Mouse (Mus musculus): ENCODE measurements at regions not wholly inside any gene's neighbourhood (a gene's known extent, or its start where the extent isn't known, plus 50 kb on each side); places are given as distances from the start of the nearest gene placed in this dataset.

DNA sequence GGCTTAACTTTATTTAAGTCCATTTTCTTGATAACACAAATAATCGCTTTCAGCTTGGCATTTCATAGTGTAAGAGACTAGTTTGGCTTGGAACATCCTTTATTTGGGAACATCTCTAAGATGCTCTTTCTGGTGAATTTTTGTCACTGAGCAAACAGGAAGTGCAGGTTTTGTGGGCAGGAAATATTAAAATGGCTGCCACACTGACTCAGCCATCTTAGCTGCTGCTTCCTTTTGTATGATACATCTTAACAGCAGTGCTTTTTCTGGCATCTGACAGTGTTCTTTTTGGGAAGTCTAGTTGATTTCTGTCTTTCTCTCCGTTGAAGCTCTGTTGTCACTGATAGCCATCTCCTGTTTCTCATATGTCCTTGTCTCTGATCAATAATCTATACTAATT, 329.4 kb upstream of the Tet2 start:
- no peak for DNase-seq (ENCODE audit: low spot score in 2 of 2)

DNA sequence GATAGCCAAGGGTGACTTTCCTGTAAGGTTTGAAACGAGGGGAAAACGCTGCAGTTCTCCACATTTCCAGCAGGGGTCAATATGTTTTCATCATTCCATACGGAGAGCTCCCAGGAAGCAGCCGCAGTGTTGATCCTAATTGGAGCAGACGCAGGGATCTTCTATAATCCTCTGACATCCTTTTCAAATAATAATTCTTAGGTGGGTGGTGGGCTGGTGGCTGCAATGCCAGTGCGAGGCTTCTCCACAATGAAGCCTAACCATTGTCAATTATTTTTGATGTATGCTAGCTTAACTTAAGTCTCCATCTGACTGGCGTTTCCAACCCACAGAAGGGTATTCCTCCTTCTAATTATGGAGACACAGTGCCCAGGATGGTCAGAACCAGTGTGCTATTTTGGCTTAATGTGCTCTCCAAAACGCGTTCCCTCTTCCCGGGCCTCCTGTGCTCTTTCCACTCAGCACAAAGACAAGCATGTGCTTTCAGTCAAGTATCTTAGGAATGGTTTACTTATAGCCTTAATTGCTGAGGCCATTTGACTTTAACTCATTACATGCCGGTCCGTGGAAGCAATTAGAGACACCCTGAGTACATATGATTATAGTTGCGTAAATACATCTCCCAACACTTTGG, 331.6 kb upstream of the Tet2 start:
- peak in 1 of 2 experiments; percentile 20 for DNase-seq (ENCODE audit: low spot score in 2 of 2)

GRCm38 (mm10) chr3:133877310-133877709, 332.4 kb upstream of the Tet2 start:
- no peak for DNase-seq (ENCODE audit: low spot score in 2 of 2)

DNA sequence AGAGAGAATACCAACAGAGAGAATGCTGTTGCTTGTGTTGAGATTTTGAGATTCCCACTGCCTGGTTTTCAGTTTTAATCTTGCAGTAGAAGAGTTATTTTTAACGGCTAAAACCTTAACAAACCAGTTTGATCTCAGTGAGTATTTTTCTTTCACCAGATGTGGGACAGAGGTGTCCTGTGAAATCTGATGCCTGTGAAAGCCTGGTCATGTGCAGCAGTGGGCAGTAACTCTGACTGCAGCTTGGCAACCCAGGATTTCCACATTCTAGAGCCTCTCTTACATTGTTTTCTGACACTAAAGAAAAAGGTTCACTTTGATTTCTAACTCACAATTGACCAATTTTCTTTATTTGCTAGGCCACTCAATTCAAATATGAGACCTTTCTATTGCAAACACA, 335.7 kb upstream of the Tet2 start:
- no peak for DNase-seq (ENCODE audit: low spot score in 2 of 2)

DNA sequence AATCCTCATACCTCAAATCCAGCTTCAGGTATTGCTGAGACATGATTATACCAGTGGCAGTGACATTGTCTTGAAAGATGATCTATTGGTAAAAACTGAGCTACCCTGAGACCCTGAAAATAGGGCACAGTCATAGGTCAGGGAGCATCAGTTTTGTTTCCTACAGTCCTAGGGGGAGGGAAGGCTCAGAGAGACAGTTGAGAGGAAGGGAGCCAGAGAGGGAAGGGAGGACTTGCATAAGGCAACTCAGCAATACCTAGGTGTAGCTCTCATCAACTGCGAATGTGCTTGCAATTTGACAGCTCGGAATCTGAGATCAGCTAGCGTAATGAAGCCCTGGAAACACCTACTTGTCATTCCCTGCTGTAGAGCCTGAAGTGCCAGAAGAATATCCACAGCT, 334.4 kb upstream of the Cxxc4 start:
- no peak for DNase-seq (ENCODE audit: low spot score in 2 of 2)

GRCm38 (mm10) chr3:133922200-133922599, 314.1 kb upstream of the Cxxc4 start:
- no peak for DNase-seq (ENCODE audit: low spot score in 2 of 2)

- no peak for DNase-seq (ENCODE audit: low spot score in 2 of 2)
Measured at GRCm38 (mm10) chr3:133965322-133965721, 271.0 kb upstream of the Cxxc4 start.

DNA sequence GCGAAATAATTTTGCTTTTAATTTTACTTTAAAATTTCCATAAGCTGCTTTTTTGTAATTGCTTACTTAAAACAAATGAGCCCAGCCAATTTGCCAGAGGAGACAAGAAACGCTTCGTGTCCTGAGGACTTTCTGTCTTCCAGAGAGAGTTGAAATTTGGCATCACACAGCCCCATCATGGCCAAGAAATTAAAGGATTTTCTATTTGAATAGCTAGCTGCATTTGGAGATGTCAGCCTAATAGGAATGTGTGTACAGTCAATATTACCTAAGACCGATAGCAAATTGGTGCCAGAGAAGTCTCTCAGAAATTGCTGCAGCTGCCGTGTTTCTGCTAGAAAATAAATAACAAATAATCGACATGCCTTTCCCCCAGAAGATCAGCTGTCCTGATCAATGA, 268.1 kb upstream of the Cxxc4 start:
- no peak for DNase-seq (ENCODE audit: low spot score in 2 of 2)

GRCm38 (mm10) chr3:133972774-133973173, 263.5 kb upstream of the Cxxc4 start:
- no peak for DNase-seq (ENCODE audit: low spot score in 2 of 2)

DNA sequence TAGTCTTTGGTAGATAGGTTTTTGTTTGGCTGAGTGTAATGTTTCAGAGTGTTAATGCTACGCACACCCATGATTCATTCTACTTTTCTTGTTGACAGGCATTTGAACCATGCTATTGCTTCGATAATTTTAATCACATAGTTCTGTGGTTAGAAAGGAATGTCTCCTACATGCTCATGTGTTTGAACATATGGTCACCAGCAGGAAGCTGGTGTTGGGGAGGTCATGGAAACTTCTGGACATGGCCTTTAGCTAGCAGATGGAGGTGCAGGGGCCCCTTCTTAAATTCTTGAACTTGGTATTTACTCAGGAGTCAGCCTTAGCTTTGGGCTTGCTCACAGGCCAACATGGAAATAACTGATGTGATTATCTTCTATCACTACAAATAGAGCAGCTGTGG, 248.6 kb upstream of the Cxxc4 start:
- DNase-seq (ENCODE audit: low spot score in 2 of 2) = no peak

GRCm38 (mm10) chr3:133993971-133994370, 242.3 kb upstream of the Cxxc4 start:
- no peak for DNase-seq (ENCODE audit: low spot score in 2 of 2)

DNA sequence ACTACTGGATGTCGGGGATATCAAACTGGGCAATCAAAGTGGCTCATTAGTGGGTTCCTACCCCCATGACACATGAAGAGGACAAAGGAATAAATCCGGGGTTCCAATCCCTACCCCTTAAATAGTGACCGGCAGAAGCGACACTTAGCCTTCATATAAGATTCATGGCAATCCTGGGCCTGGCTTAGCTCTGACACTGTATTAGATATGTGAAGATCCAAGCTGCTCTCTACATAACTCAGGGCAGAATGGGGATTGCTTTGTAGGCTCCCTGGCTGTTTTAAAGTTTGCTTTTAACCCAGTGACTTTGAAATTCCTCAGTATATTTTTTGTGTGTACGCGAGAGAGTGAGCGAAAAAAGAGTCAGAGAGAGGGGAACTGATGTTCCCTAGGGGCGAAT, 236.3 kb upstream of the Cxxc4 start:
- no peak for DNase-seq (ENCODE audit: low spot score in 2 of 2)

- DNase-seq (ENCODE audit: low spot score in 2 of 2) = no peak
Measured at GRCm38 (mm10) chr3:134000595-134000994, 235.7 kb upstream of the Cxxc4 start.

- DNase-seq (ENCODE audit: low spot score in 2 of 2) = no peak
Measured at GRCm38 (mm10) chr3:134014805-134015204, 221.5 kb upstream of the Cxxc4 start.

DNA sequence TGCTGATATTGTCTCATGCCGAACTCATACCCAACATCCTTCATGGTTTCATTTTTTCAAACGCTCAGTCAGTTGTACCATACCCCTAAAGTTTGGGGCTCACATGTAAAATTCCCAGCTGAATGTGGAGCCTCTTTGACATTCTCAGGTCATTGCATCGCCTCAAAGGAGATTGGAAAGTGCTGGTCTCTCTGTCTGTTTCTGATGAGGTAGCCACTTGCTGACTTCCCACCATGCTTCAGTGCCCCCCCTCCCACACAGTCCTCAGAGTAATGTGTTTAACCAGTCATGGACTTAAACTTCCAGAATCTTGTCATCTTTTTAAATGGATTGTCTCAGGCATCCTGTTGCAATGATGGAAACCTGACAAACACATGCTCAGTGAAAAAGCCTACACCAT, 220.9 kb upstream of the Cxxc4 start:
- DNase-seq (ENCODE audit: low spot score in 2 of 2) = no peak

- no peak for DNase-seq (ENCODE audit: low spot score in 2 of 2)
Measured at GRCm38 (mm10) chr3:134033862-134034261, 202.4 kb upstream of the Cxxc4 start.

DNA sequence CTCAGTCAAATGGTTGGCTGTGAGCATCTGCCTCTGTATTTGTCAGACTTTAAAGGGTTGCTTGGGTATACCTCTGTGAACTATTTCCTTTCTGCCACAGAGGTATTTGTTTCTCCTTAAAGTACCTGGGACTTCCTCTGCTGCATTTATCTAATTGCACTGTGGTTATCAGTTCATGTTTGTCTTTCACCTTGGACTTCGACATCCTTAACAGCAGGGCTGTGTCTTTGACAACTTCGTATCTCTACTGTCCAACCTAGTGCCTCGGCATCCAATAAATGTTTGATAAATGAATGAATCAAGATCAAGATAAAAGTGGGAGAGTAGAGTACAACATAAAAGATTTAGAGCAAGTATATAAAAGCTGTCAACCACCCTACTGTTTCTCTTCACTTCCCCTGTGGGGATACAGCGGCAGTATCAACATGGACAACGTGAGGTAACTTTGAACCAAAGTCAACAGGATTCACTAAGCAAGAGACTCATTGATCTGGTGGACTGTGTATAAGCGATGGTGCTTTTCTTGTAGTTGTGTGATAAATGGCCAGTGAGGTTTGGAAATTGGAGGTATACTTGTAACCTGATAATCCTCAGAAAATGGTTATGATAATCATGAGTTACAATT, 199.9 kb upstream of the Cxxc4 start:
- no peak for DNase-seq (ENCODE audit: low spot score in 2 of 2)

- DNase-seq (ENCODE audit: low spot score in 2 of 2) = no peak
Measured at GRCm38 (mm10) chr3:134050649-134051048, 185.6 kb upstream of the Cxxc4 start.

- DNase-seq (ENCODE audit: low spot score in 2 of 2) = no peak
Measured at GRCm38 (mm10) chr3:134082461-134082860, 153.8 kb upstream of the Cxxc4 start.

- DNase-seq (ENCODE audit: low spot score in 2 of 2) = no peak
Measured at GRCm38 (mm10) chr3:134099471-134100125, 136.7 kb upstream of the Cxxc4 start.

DNA sequence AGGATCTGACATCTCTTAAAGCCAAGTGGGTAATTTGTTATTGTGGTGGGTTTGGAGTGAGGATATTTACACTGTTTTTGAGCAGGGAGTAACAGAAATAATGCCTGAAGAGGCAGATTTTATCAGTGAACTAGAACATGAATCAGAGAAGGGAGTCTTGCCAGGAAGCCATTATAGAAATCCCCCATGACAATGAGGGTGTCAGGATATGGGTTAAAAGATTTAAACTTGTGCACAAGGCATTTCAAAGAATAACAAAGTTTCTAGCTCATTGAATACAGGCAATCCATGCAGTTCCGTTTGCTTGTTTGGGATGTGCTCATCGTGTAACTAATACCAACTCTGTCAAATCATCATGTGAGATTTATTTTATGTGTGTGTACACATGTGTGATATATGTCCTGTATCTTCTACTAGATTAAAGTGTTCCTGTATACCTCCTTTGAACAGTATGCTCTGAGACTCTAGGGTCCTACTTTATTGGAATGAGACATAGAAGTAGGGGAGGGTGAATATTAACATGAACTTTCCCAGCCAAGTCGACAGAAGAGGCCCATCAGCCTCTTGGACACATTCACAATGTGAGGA, 134.0 kb upstream of the Cxxc4 start:
- no peak for DNase-seq (ENCODE audit: low spot score in 2 of 2)

DNA sequence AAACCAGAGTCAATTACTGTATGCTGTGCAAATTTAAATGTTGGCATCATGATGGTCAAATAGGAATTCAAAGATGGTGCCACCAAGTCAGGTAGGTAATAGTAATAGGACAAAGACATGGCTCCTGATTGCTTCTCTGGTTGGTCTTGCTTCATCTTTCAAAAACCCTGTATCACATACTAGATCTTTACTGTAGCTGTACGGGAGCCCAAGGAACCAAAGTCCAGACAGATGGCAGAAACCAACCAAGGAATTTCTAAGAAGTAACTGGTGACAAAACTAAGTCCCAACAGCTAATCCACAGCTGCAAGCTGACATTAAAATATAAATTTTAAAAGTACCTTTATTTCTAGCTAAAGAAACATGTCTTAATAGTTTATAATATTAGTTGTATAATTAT, 131.7 kb upstream of the Cxxc4 start:
- DNase-seq (ENCODE audit: low spot score in 2 of 2) = no peak

GRCm38 (mm10) chr3:134105112-134105511, 131.2 kb upstream of the Cxxc4 start:
- DNase-seq (ENCODE audit: low spot score in 2 of 2) = no peak

Data from spleen, postnatal 10 days (tissue).